Mouse (Mus musculus) small intestine, adult 2 months (tissue): ENCODE data around the gene Gphn. TPM values are rescaled to one million over a fixed set of nuclear protein-coding genes. Genes with fewer than 3 reads are reported as not detected.

Experiments
- H3K27ac ChIP-seq: fragments of 200-500 bp; 2 replicates; pipeline ENCODE4 v1.5.1; 2012; ENCODE audit warnings: low read depth, low read length, control low read depth, inconsistent platforms; ENCODE audit not compliant: insufficient read depth
- H3K27me3 ChIP-seq: fragments of 200-500 bp; 2 replicates; pipeline ENCODE4 v1.6.1; 2012; ENCODE audit warnings: mild to moderate bottlenecking, moderate library complexity, low read length, inconsistent platforms; ENCODE audit not compliant: control insufficient read depth, insufficient read depth
- H3K36me3 ChIP-seq: fragments of 200-500 bp; 2 replicates; pipeline ENCODE4 v1.6.1; 2012; ENCODE audit warnings: mild to moderate bottlenecking, low read length, control low read depth, inconsistent platforms; ENCODE audit not compliant: control insufficient read depth, insufficient read depth
- H3K4me1 ChIP-seq: fragments of 200-500 bp; 2 replicates; pipeline ENCODE4 v1.6.1; 2012; ENCODE audit warnings: low read length, inconsistent platforms, mixed read lengths; ENCODE audit not compliant: control insufficient read depth, insufficient read depth, insufficient read length
- H3K4me3 ChIP-seq: fragments of 200-500 bp; 2 replicates; pipeline ENCODE4 v1.5.1; 2012; ENCODE audit warnings: low read depth, mild to moderate bottlenecking, control low read depth, inconsistent platforms, low read length, moderate library complexity
- CTCF ChIP-seq: fragments of 200-500 bp; IDR thresholded peaks from 2 replicates; pipeline ENCODE4 v1.5.1; 2012; ENCODE audit warnings: low read depth, mild to moderate bottlenecking, control low read depth, inconsistent platforms, low read length, moderate library complexity, mixed read lengths; ENCODE audit not compliant: insufficient replicate concordance, insufficient read length; ENCODE audit errors: extremely low read depth
- POLR2A ChIP-seq: fragments of 200-500 bp; IDR thresholded peaks from 2 replicates; pipeline ENCODE4 v1.6.1; 2012; ENCODE audit warnings: low read depth, mild to moderate bottlenecking, control low read depth, inconsistent platforms, low read length, moderate library complexity
- WGBS: fragments of 180-500 bp; shearing (Covaris S2); methylation state at CpG from one replicate; pipeline ENCODE4 v1.1.7; 2018; 5-methylcytosine and 5-hydroxymethylcytosine counted together
- polyA plus RNA-seq: library from polyadenylated mRNA; depleted of rRNA; stranded (reverse); fragments of >200 nt; gene quantifications from 2 replicates; pipeline ENCODE4 v1.2.3, GENCODE M21; 2012

Gene Gphn
- polyA plus RNA-seq, 1 experiment, result 7.2 TPM

DNA sequence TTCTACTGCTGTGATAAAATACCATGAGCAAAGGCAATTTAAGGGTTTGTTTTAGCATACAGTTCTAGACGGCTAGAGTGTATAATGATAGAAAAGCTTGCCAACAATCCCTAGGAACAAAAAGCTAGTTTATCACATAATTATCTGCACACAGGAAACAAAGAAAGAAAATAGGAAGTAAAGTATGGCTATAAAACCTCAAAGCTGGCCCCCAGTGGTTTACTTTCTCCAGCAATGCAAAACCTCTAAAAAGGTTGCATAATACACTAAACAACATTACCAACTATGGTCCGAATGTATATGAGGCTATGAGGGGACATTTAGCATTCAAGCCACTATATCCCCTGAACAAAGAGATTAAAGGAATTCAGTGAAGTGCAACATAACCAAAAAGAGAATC is 405.6 kb downstream of the Gphn start:
- Histone ChIP-seq H3K27ac (no peak overlapping the region), H3K4me3 (no peak overlapping the region), H3K36me3 (0 out of 2 replicates have a peak, but pooled peaks cover 1% of the 10 kb centered on the region), H3K27me3 (no peaks in the 10 kb centered on the region), H3K4me1 (no peaks in the 10 kb centered on the region)
- 71% methylated on average over 2 of the region's 2 CpGs for WGBS
- TF ChIP-seq CTCF (no peak), POLR2A (no peak)

DNA sequence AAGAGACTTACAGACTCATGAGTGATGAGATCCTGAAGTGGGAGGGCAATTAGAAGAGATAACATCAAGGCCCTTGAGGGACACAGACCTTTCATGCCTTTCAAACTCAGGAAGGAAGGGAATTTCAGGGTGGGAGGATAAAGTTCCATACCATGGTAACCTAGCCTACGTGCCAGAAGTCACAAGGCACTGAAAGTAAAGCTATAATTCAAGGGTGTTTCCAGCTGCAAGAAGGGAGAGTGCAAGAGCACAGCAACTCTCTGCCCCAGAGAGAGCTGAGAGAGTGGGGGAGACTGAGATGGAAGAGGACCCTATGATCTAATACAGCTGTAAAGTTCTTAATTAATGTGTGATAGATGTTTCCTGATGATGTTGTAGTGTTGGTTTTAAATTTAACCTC is 413.3 kb downstream of the Gphn start:
- Histone ChIP-seq H3K36me3 (0 out of 2 replicates have a peak, but pooled peaks cover 2% of the 10 kb centered on the region), H3K27me3 (no peaks in the 10 kb centered on the region), H3K27ac (no peak overlapping the region), H3K4me1 (no peaks in the 10 kb centered on the region), H3K4me3 (no peak overlapping the region)
- 77% methylated on average over 1 of the region's 1 CpGs for WGBS
- no peak for TF ChIP-seq POLR2A
- no peak for TF ChIP-seq CTCF

- 19% methylated on average over 2 of the region's 2 CpGs for WGBS
- TF ChIP-seq POLR2A (no peak), CTCF (no peak)
- H3K27me3 ChIP-seq, result no peaks in the 10 kb centered on the region
- no peak overlapping the region for H3K4me3 ChIP-seq
- H3K36me3 ChIP-seq, result 0 out of 2 replicates have a peak, but pooled peaks cover 2% of the 10 kb centered on the region
- no peak overlapping the region for H3K27ac ChIP-seq
- no peaks in the 10 kb centered on the region for H3K4me1 ChIP-seq
Measured at GRCm38 (mm10) chr12:78640086-78640485, 413.9 kb downstream of the Gphn start.

- TF ChIP-seq POLR2A (no peak), CTCF (no peak)
- 0 out of 2 replicates have a peak, but pooled peaks cover 2% of the 10 kb centered on the region for H3K36me3 ChIP-seq
- no peaks in the 10 kb centered on the region for H3K27me3 ChIP-seq
- no peak overlapping the region for H3K4me3 ChIP-seq
- H3K27ac ChIP-seq, result no peak overlapping the region
- H3K4me1 ChIP-seq, result no peaks in the 10 kb centered on the region
Measured at GRCm38 (mm10) chr12:78641220-78641619, 415.0 kb downstream of the Gphn start.

DNA sequence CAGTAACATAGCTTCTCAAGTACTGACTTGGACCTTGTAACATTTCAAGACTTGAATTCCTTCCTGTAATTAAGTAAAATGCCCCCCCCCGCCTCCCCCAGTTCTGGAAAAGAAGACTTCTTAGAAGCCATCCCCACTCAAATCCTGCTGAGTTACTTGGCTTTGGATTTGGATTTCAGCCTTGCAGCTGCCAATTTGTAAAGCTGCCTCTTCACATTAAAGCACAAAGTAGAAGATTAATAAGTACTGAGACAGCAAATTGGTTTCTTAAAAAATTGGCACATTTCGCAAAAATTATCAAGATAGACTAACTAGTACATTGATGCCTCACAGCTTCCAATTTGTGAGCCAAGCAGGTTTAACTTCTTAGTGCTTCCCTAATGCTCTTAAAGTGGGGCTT is 417.5 kb downstream of the Gphn start:
- Histone ChIP-seq H3K27me3 (no peaks in the 10 kb centered on the region), H3K27ac (no peak overlapping the region), H3K4me3 (no peak overlapping the region), H3K4me1 (no peaks in the 10 kb centered on the region), H3K36me3 (no peaks in the 10 kb centered on the region)
- WGBS, result 86% methylated on average over 2 of the region's 2 CpGs
- no peak for TF ChIP-seq CTCF
- no peak for TF ChIP-seq POLR2A

GRCm38 (mm10) chr12:78645282-78645681 is 419.1 kb downstream of the Gphn start:
- WGBS, result 90% methylated on average over 1 of the region's 1 CpGs
- Histone ChIP-seq H3K4me1 (no peaks in the 10 kb centered on the region), H3K27me3 (no peaks in the 10 kb centered on the region), H3K4me3 (no peak overlapping the region), H3K27ac (no peak overlapping the region), H3K36me3 (no peaks in the 10 kb centered on the region)
- TF ChIP-seq POLR2A (no peak), CTCF (no peak)

DNA sequence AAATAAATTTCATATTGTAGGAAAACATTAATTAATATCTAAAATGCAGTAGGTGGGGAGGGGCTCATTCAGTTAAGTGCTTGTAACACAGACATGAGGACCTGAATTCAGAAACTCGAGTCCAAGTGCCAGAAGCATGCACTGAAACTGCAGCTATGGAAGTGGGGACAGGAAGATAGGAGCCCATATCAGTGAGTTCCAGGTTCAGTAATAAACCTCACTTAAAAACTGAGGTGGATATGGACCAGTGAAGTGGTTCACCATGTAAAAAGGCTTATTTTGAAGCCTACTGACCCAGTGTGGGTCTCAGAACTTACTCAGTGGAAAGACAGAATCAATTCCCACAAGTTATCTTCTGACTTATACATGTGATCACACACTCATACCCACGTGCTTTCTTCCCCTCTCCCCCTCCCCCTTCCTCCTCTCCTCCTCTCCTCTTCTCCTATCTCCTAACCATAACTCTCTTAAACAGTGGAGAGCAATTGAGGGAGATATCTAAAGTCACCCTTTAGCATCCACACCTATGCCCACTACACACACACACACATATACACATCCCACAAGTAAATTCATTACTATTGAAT is 433.6 kb downstream of the Gphn start:
- 61% methylated on average over 2 of the region's 2 CpGs for WGBS
- no peak for TF ChIP-seq POLR2A
- TF ChIP-seq CTCF, result no peak
- Histone ChIP-seq H3K36me3 (peaks cover 2% of the 10 kb centered on the region; the same call in 1 of the 2 replicates), H3K27ac (no peak overlapping the region), H3K4me3 (no peak overlapping the region), H3K27me3 (no peaks in the 10 kb centered on the region), H3K4me1 (no peaks in the 10 kb centered on the region)
